Comparison of ENCODE assay signal across 13 mouse cellular contexts in genomic region chr17:31419598-31419950, GRCm38 (mm10). TPM values are rescaled to one million over a fixed set of nuclear protein-coding genes. Genes with fewer than 3 reads are reported as not detected.
DNase-seq lines count a peak whose midpoint lies in the region; ATAC-seq and TF ChIP-seq lines count a peak whose summit lies in the region.
"Had no signal": no experiment of that assay in that cellular context is flagged by ENCODE, and none has a peak within 500 bp of the region (broad histone marks: within the 10 kb centered on the region; RNA-seq: fewer than 3 reads in every experiment).

No protein-coding gene starts in this region.

- peaks cover 23% of the 10 kb centered on the region for H3K4me1 ChIP-seq in hindbrain, embryonic 13.5 days (replicated peaks)
- peaks cover 5% of the 10 kb centered on the region for H3K4me1 ChIP-seq in hindbrain, embryonic 12.5 days
- peaks cover 4% of the 10 kb centered on the region; the same call in 1 of the 2 replicates for H3K4me1 ChIP-seq in lung, postnatal 0 days (ENCODE audit: insufficient read depth, low read depth, low read length)
- H3K4me1 ChIP-seq in stomach, embryonic 16.5 days (ENCODE audit: control insufficient read depth, insufficient read depth, low read length), result peaks cover 29% of the 10 kb centered on the region
- H3K4me1 ChIP-seq: embryonic facial prominence, embryonic 15.5 days; liver, embryonic 15.5 days had no signal

- peaks cover 41% of the 10 kb centered on the region for H3K36me3 ChIP-seq in hindbrain, embryonic 13.5 days
- peaks cover 41% of the 10 kb centered on the region for H3K36me3 ChIP-seq in hindbrain, embryonic 12.5 days
- no peaks in the 10 kb centered on the region for H3K36me3 ChIP-seq in lung, postnatal 0 days (ENCODE audit: insufficient read depth, low read length)
- H3K36me3 ChIP-seq in stomach, embryonic 16.5 days (ENCODE audit: control insufficient read depth, insufficient read depth, low read length), result no peaks in the 10 kb centered on the region; the same call in 1 of the 2 replicates
- H3K36me3 ChIP-seq: liver, embryonic 15.5 days had no signal

- no peak overlapping the region for H3K9ac ChIP-seq in hindbrain, embryonic 13.5 days
- H3K9ac ChIP-seq in hindbrain, embryonic 12.5 days, result no peak overlapping the region
- H3K9ac ChIP-seq in lung, postnatal 0 days (replicated peaks; ENCODE audit: low read depth), result no peak overlapping the region
- 0 out of 2 replicates have a peak overlapping the region, but pooled peaks have one; percentile 43 for H3K9ac ChIP-seq in stomach, embryonic 16.5 days (ENCODE audit: low read length)
- H3K9ac ChIP-seq: embryonic facial prominence, embryonic 15.5 days; liver, embryonic 15.5 days; midbrain, embryonic 12.5 days had no signal

- H3K27me3 ChIP-seq in hindbrain, embryonic 13.5 days, result no peaks in the 10 kb centered on the region
- H3K27me3 ChIP-seq in hindbrain, embryonic 12.5 days, result no peaks in the 10 kb centered on the region
- no peaks in the 10 kb centered on the region for H3K27me3 ChIP-seq in lung, postnatal 0 days (replicated peaks; ENCODE audit: insufficient read depth, low read length)
- no peaks in the 10 kb centered on the region for H3K27me3 ChIP-seq in stomach, embryonic 16.5 days (ENCODE audit: control insufficient read depth, insufficient read depth, low read length)
- H3K27me3 ChIP-seq: embryonic facial prominence, embryonic 15.5 days; liver, embryonic 15.5 days; midbrain, embryonic 12.5 days had no signal

- H3K4me3 ChIP-seq in hindbrain, embryonic 13.5 days, result no peak overlapping the region
- no peak overlapping the region for H3K4me3 ChIP-seq in hindbrain, embryonic 12.5 days
- H3K4me3 ChIP-seq in lung, postnatal 0 days (ENCODE audit: low read depth, low read length), result no peak overlapping the region
- H3K4me3 ChIP-seq in stomach, embryonic 16.5 days (replicated peaks; ENCODE audit: low read length), result no peak overlapping the region
- H3K4me3 ChIP-seq: embryonic facial prominence, embryonic 15.5 days; liver, embryonic 15.5 days; midbrain, embryonic 12.5 days had no signal

- no peak overlapping the region for H3K4me2 ChIP-seq in hindbrain, embryonic 13.5 days
- no peak overlapping the region for H3K4me2 ChIP-seq in hindbrain, embryonic 12.5 days (replicated peaks)
- no peak overlapping the region for H3K4me2 ChIP-seq in lung, postnatal 0 days (replicated peaks; ENCODE audit: low read depth, low read length)
- no peak overlapping the region for H3K4me2 ChIP-seq in stomach, embryonic 16.5 days (ENCODE audit: low read depth, low read length)
- H3K4me2 ChIP-seq: embryonic facial prominence, embryonic 15.5 days; liver, embryonic 15.5 days; midbrain, embryonic 12.5 days had no signal

- peak; percentile 49 for DNase-seq in cerebellum, adult 9-10 months
- DNase-seq in cerebellum, adult 11-12 months, result no peak
- DNase-seq in lung, postnatal 0 days (ENCODE audit: low spot score), result peak; percentile 20
- DNase-seq in lung, postnatal 25 days (ENCODE audit: low spot score), result no peak
- no peak for DNase-seq in B cell, adult 2 months
- DNase-seq: adrenal gland, postnatal 10 days; kidney, postnatal 10 days had no signal

- no peak for ATAC-seq in hindbrain, embryonic 13.5 days (ENCODE audit: low FRiP score)
- no peak for ATAC-seq in hindbrain, embryonic 12.5 days (ENCODE audit: low FRiP score)
- peak; percentile 29; the same call in 1 of the 2 replicates for ATAC-seq in lung, postnatal 0 days
- ATAC-seq in stomach, embryonic 16.5 days (ENCODE audit: insufficient read depth, low FRiP score), result no peak

- H3K9me3 ChIP-seq in hindbrain, embryonic 13.5 days, result no peaks in the 10 kb centered on the region
- no peaks in the 10 kb centered on the region for H3K9me3 ChIP-seq in hindbrain, embryonic 12.5 days (replicated peaks)
- no peaks in the 10 kb centered on the region for H3K9me3 ChIP-seq in lung, postnatal 0 days (ENCODE audit: low read length)
- H3K9me3 ChIP-seq in stomach, embryonic 16.5 days (replicated peaks; ENCODE audit: control insufficient read depth, low read length), result no peaks in the 10 kb centered on the region
- H3K9me3 ChIP-seq: embryonic facial prominence, embryonic 15.5 days; liver, embryonic 15.5 days; midbrain, embryonic 12.5 days had no signal

- peak overlapping the region; percentile 48 for H3K27ac ChIP-seq in hindbrain, embryonic 13.5 days
- no peak overlapping the region for H3K27ac ChIP-seq in hindbrain, embryonic 12.5 days
- H3K27ac ChIP-seq in lung, postnatal 0 days (ENCODE audit: low read length), result peak overlapping the region; percentile 51; the same call in 1 of the 2 replicates
- H3K27ac ChIP-seq in stomach, embryonic 16.5 days (ENCODE audit: low read length), result peak overlapping the region; percentile 72
- H3K27ac ChIP-seq: embryonic facial prominence, embryonic 15.5 days; liver, embryonic 15.5 days; midbrain, embryonic 12.5 days had no signal

- peak; percentile 14 for TF ChIP-seq CTCF in lung, postnatal 0 days (IDR thresholded peaks at IDR 0.05)

- no peak for TF ChIP-seq EP300 in lung, postnatal 0 days (IDR thresholded peaks at IDR 0.05)

- 70% methylated on average over 2 of the region's 2 CpGs for WGBS in hindbrain, embryonic 13.5 days
- WGBS in hindbrain, embryonic 12.5 days, result 75% methylated on average over 2 of the region's 2 CpGs
- 54% methylated on average over 2 of the region's 2 CpGs for WGBS in lung, postnatal 0 days
- WGBS in stomach, embryonic 16.5 days, result 56% methylated on average over 2 of the region's 2 CpGs

RNA-seq across cellular contexts. Expression of gene Pde9a, which starts 33.6 kb away (rescaled TPM):
- 36.7 and 37.8 TPM in 2 replicates for polyA plus RNA-seq in hindbrain, embryonic 13.5 days (2015; fragmentation: Nextera tagmentation; extraction: Ambion mirVana)
- 30.4 and 33.3 TPM in 2 replicates for polyA plus RNA-seq in hindbrain, embryonic 12.5 days (2016; fragmentation: Nextera tagmentation; extraction: Ambion mirVana)
- polyA plus RNA-seq in lung, postnatal 0 days (2015; fragmentation: Nextera tagmentation; extraction: Ambion mirVana), result 44.1 and 44.2 TPM in 2 replicates
- polyA plus RNA-seq in stomach, embryonic 16.5 days (2015; fragmentation: Nextera tagmentation; extraction: Ambion mirVana), result 28.0 and 31.1 TPM in 2 replicates

Comparison
In these comparisons a context has a peak if more than half of its experiments do, and no peak if none do; other contexts are left out.
1. DNase-seq: peak in cerebellum, adult 9-10 months (single experiment) and lung, postnatal 0 days (single experiment); none in cerebellum, adult 11-12 months (single experiment), lung, postnatal 25 days (single experiment) and B cell, adult 2 months (0 of 2).